Mouse (Mus musculus) liver, adult (tissue): ENCODE measurements around the gene Gm28363.
"Not testable (repeated sequence)": the region's sequence is repeated elsewhere in the genome, so short reads cannot be mapped to it uniquely, and the experiment has no call there.

ENCODE experiments used
- GATA4 ChIP-seq: IDR thresholded peaks from 2 replicates; pipeline ENCODE4 v1.6.1; 2014; ENCODE audit warnings: mild to moderate bottlenecking, low read length; ENCODE audit not compliant: insufficient replicate concordance

The Gm28363 gene

DNA sequence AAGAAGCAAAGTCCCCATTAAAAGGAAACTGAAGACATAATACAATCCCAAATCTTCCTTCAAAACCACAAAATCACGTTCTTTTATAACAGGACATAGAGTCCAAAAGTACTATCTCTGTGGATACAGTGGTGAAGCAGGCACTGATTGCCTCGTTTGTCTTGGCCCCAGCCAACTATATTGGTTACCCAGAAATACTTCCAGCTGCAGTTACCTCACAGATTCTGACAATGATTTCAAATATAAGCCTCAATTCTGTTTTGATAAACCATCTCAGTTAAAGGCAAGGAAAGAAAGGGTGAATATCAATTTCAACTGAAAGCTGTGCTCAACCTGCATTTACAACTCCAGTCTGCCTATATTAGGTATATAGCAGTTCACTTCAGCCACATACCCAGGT lies at the start of gene Gm28363:
Gene Gm28363 (plus strand): TSS at position 301 of the 400 bp plus-strand sequence.
- not testable (repeated sequence) for TF ChIP-seq GATA4
